Mouse (Mus musculus): ENCODE results near the gene Scgb1b11. TPM values are rescaled to one million over a fixed set of nuclear protein-coding genes. Genes with fewer than 3 reads are reported as not detected.
"Not testable (repeated sequence)": the region's sequence is repeated elsewhere in the genome, so short reads cannot be mapped to it uniquely, and the experiment has no call there.

The Scgb1b11 gene
- not detected for polyA plus RNA-seq (2017; shearing (Covaris generic))

DNA sequence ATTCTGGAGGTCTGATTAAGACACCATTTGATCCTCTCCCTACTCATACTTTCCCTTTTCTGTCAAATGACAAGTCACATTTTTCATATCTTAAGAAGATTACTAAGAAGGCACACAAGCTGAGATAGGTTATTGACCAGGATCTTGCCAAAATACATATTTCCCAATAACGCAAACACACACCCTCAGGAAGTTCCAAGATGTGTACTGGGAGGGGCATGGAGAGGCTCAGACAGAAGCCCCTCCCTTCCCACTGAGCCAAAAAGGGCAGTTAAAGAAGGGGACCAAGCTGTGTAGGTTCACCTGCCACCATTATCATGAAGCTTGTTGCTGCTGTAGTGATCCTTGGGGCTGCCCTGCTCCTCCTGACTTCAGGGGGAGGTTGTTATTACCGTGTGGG lies at the start of gene Scgb1b11:
TSS of gene Scgb1b11 (plus strand) at position 301 of the 400 bp plus-strand sequence.
- not testable (repeated sequence) for ATAC-seq

GRCm38 (mm10) chr7:32211045-32211444 lies 11.6 kb upstream of the Scgb1b11 start, which contains the start of gene Scgb2b11:
TSS of gene Scgb2b11 (minus strand) at chr7:32211145.
- ATAC-seq: not testable (repeated sequence)

Other genes starting within 250 kb of the Scgb1b11 start
- gene Scgb1b10, start 122.0 kb upstream of the Scgb1b11 start, polyA plus RNA-seq (2017; shearing (Covaris generic)): not detected
- gene Scgb2b11, start 11.7 kb upstream of the Scgb1b11 start, polyA plus RNA-seq (2017; shearing (Covaris generic)): not detected
- gene Scgb2b12, start 104.4 kb downstream of the Scgb1b11 start, polyA plus RNA-seq (2017; shearing (Covaris generic)): not detected
- gene Scgb1b12, start 111.3 kb downstream of the Scgb1b11 start, polyA plus RNA-seq (2017; shearing (Covaris generic)): not detected
- not detected for gene Scgb1b29, start 218.7 kb downstream of the Scgb1b11 start, polyA plus RNA-seq (2017; shearing (Covaris generic))